Mouse (Mus musculus) brain, embryonic 18.5 days (tissue): ENCODE measurements around the gene Best3.
"Not testable (repeated sequence)": the region's sequence is repeated elsewhere in the genome, so short reads cannot be mapped to it uniquely, and the experiment has no call there.

Source experiments
- DNase-seq: peaks from one replicate; pipeline ENCODE4 v3.0.0-alpha.2; 2012; ENCODE audit warnings: low read depth, low spot score

The Best3 gene

GRCm38 (mm10) chr10:117026176-117026575 lies 40.1 kb downstream of the Best3 start:
- DNase-seq: no peak

DNA sequence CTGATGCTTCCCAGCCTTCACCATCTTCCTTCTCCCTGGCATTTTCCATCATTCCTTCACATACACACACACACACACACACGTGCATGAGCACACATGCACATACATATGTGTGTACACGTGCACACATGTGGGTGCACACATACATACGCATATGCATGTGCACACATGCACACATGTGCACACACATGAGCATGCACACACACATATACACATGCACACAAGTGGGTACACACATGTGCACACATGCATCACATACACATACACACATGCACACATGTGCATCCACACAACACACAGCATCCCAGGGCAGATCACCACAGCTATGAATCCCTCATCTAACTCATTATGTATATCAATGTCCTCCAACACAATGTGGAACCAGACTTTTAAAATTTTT lies 45.0 kb downstream of the Best3 start:
- DNase-seq: no peak

GRCm38 (mm10) chr10:117033785-117034184 lies 47.7 kb downstream of the Best3 start:
- DNase-seq: peak; percentile 36

GRCm38 (mm10) chr10:117040355-117040754 lies 54.2 kb downstream of the Best3 start:
- peak; percentile 20 for DNase-seq

DNA sequence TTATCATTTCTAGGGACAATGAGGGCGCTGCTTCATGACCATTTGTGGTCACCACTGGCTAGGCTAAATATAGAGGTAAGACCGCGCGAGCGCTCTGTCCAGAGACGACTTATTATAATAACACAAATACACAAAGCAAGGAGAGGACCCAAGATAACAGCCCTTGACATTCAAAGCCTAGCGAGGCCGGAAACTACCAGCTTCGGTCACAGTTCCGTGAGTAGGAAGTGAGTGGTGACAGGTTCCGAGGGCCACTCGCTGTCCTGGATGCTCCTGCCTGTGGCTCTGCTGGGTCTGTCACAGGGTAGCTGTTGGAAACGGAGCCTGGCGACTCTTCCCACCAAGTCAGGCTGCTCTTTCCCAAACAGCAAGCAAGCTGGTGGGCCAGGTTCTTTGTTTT lies 56.2 kb downstream of the Best3 start:
- no peak for DNase-seq

DNA sequence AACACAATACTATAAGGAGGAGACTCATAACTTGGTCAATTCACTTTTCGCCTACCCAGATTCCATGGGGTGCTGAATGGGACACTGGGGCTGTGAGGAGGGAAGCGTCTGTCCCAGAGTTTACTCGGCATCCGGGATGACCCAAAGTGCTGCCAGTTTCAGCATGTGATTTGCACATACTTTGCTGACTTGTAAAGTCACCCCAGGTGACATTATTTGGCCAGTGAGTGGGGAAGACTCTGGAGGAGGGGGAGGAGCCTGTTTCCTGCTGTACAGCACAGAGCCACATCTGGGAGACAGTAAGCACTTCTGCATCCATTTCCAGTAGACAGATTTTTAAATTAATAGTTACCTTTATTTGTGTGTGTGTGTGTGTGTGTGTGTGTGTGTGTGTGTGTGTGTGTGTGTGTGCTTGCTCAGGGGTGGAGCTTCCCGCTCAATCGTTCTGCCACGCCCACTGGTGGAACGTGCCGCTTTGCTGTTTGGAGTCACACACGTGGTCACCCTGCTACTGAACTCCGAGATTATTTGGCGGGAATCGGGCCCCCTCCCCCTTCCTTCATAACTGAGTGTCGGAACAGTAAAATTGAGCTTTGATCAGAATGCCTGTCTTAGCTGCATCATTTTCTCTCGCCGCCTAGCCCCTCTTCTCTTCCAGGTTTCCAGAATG lies 57.5 kb downstream of the Best3 start:
- DNase-seq: not testable (repeated sequence)

GRCm38 (mm10) chr10:117045175-117046056 lies 59.3 kb downstream of the Best3 start, which contains the start of gene Lrrc10:
TSS of gene Lrrc10 (plus strand) at chr10:117045341.
- no peak for DNase-seq

DNA sequence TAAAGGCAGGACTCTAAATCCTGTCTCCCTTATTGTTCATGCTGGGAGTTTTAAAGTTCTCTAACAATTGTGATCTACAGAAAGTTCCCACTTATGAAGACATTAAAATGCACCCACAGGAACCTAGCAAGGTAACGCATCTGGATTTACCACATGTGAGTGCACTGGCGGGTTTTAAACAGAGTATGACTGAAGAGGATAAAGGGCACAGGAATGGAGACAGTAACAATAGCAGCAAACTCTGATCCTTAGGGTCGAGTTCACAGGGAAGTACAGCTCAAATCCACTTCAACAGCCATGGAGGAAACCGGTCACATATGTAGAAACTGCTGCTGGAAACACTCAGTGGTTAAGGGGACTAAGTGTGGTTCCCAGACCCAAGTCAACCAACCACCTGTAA lies 63.1 kb downstream of the Best3 start:
- DNase-seq: no peak

GRCm38 (mm10) chr10:117049961-117050597 lies 64.0 kb downstream of the Best3 start:
- DNase-seq: no peak

DNA sequence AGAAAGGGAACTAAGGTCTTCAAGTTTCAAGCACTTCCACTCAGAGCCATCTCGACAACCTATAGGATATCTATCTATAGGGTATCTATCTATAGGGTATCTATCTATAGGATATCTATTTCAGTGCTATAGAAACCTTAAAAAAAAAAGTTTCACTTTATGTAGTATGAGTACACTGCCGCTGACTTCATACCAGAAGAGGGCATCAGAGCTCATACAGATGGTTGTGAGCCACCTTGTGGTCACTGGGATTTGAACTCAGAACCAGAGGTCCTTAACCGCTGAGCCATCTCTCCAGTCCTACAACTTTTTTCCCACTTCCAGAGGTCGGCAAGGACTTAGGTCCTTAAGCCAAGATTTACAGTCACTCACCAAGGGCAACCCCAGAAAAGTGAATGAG lies 69.6 kb downstream of the Best3 start:
- no peak for DNase-seq

DNA sequence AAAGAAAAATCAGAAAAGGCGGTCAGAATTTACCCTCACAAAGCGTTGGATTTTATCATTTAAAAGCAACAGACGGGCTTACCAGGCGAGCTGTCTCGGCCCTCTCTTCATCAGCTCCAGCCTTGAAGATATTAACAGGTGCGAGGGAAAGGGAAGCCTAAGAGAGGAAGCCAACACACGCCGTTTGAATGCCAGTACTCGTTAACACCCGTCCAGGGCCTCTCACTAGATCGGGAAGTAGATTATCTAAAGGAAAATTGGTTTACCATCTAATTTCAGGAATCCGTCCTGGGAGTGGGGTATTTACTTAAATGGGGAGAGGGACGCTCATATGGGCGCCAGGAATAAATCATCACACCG lies 76.8 kb downstream of the Best3 start:
- no peak for DNase-seq

- DNase-seq: peak; percentile 91
Observed at GRCm38 (mm10) chr10:117063254-117064021, 77.3 kb downstream of the Best3 start, which contains the start of gene Cct2. TSS of gene Cct2 (minus strand) at chr10:117063814.

DNA sequence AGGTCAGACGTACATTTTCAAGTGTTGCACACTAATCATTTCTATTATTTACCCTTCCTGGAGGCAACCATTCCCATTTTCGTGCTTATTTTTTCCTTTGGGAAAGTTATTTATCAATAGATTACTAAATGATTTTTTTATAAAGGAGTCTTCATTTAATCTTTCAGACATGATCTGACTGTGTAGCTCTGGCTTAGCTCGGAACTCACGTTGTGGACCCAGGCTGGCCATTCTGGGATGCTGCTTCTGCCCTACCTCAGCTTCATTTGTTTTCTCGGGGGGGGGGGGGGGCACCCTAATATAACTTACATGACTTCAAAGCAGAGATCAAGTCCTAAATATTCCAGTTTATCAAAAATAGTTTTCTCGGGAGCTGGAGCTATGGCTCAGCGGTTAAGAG lies 78.0 kb downstream of the Best3 start:
- DNase-seq: no peak

- DNase-seq: no peak
Observed at GRCm38 (mm10) chr10:117069109-117069508, 83.0 kb downstream of the Best3 start.

DNA sequence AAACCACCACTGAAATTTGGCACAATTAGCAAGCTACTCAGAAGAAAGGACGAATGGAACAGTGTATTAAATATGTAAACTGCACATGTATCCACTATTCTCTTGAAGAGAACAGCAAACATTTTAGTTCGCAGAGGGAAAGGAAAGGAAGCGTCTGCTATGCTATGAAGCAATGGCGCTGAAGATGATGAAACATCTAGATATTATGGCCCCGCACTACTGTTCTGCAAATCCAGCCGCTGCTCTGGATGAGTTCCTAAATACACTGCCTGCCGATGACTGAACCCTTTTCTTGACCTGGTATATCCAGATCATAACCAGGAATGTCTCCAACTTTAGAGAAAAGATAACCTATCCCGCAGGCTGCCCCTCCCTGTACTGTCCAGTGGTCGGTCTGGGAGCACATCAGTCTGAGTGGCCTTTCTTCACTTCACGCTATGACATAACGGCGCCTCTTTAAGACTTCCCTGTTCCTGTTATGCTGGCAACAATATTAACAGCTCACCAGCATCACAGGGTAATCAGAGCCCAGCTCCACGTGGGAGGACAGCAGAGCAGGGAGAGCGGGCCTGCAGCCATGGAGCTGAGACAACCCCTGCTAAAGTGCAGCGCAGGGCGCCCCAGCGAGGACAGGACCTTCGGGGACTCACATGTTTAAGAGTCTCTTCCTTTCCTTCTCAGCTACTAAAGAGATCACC lies 86.2 kb downstream of the Best3 start:
- no peak for DNase-seq

DNA sequence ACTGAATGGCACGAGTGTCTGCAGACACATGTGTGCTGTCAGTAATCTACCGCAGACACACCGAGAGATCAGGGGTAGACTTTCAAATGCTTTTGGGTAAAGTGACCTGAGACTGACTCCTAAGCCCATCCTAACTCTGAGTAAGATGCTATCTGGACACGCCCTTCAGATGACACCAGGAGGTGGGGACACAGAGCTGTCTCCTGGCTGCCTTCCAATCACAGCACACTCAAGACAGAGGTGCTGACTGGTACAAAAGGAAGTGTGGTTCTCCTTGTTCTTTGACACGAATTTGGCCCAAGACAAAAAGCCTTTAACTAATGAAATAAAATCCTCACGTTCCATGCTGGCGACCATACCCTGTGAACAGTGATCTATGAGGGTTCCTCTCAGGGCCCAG lies 87.1 kb downstream of the Best3 start:
- DNase-seq: no peak
